Mouse (Mus musculus) cerebellum, adult 2 months (tissue): ENCODE measurements around the gene Cdc14a.

Experiments
- CTCF ChIP-seq: fragments of 200-500 bp; IDR thresholded peaks from 2 replicates; pipeline ENCODE4 v1.5.1; 2011; ENCODE audit warnings: low read depth, mild to moderate bottlenecking, control low read depth, low read length, moderate library complexity, borderline replicate concordance; ENCODE audit not compliant: insufficient read depth
- POLR2A ChIP-seq: fragments of 200-500 bp; IDR thresholded peaks from 2 replicates; pipeline ENCODE4 v1.6.1; 2011; ENCODE audit warnings: low read length, control low read depth, borderline replicate concordance; ENCODE audit not compliant: insufficient read depth

DNA sequence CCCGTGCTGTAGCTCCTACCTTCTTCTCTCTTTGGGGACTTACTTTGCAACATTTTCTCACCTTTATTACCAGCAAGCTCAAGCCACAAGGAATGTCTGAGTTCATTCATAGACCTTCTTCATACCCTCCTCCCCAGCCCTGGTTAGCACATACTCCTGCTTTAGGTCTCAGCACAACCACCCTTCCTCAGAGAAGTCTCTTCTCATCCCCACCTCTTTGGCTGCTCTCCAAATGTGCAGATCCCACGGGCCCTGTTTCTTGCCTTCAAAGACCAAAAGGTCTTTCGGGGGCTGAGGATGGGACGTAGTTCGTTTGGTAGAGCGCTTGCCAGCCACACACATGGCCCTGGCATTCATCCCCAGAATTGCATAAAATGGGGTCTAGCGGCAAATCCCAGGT, 13.8 kb downstream of the Cdc14a start:
- TF ChIP-seq CTCF (no peak), POLR2A (no peak)
